Mouse (Mus musculus): ENCODE results near the gene Trim30c.

DNA sequence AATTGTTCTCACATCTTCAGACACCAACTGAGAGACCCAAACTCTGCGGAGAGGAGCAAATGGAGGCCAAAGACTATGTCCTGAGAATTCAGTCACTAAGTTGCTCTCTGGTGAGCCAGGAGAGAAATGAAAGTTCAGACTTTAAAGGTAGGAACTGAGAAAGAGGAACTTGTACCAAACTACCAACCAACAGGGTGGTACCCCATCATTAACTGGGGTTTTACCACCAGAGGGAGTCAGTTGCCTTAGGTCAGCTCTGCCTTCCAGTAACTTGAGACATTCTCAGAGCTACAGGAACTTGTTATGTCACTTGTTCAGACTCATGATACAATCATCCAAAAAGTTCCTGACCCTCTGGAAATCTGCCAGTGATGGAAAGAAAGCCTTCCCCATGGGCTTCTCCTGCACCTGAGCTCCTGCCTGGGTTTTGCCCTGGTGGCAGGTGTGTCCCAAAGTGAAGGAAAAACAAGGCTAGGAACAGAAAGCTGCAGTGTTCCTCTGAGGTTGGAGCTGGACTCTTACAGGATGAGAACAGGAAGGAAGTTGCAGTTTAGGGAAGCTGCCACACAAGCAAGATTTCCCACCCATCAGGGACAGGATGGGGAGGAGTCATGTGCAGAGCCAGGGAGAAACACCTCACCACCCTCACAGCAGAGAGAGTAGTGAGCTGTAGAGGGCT, 30.8 kb downstream of the Trim30c start, which contains the start of gene Trim30b:
- TF ChIP-seq CTCF (IDR thresholded peaks at IDR 0.05 in 2 of 3, conservative IDR thresholded peaks at IDR 0.05 in 1 of 3; ENCODE audit: control insufficient read depth in 1 of 3, insufficient read depth in 1 of 3, low read depth in 2 of 3, low read length in 3 of 3, poor library complexity in 1 of 3, severe bottlenecking in 1 of 3) (peak; percentile 27 to 60 (median 35); a peak in 4 of 6 replicates), MXI1 (IDR thresholded peaks at IDR 0.05; ENCODE audit: low read depth, low read length) (no peak), POLR2A (IDR thresholded peaks at IDR 0.05; ENCODE audit: control insufficient read depth in 1 of 2, insufficient read depth in 1 of 2, low read depth in 1 of 2, low read length in 2 of 2, poor library complexity in 1 of 2) (no peak), ELF1 (IDR thresholded peaks at IDR 0.05; ENCODE audit: low read depth, low read length) (no peak), MAZ (IDR thresholded peaks at IDR 0.05; ENCODE audit: low read depth, low read length) (no peak), MEF2A (IDR thresholded peaks at IDR 0.05; ENCODE audit: extremely low read depth, insufficient replicate concordance, low read depth, low read length, poor library complexity, severe bottlenecking) (no peak), GATA1 (IDR thresholded peaks at IDR 0.05; ENCODE audit: low read depth, low read length) (no peak), E2F4 (IDR thresholded peaks at IDR 0.05; ENCODE audit: borderline replicate concordance, low read depth, low read length) (no peak)
